Mouse (Mus musculus) hindbrain, embryonic 14.5 days (tissue): ENCODE measurements around the gene Ttll13. TPM values are rescaled to one million over a fixed set of nuclear protein-coding genes. Genes with fewer than 3 reads are reported as not detected.

Experiments used
- ATAC-seq: fragments of 200-750 bp; cut with Nextera tagmentation; 2 replicates; pipeline ENCODE4 v1.8.0; 2017; ENCODE audit warnings: moderate number of reproducible peaks, mild to moderate bottlenecking, moderate TSS enrichment, moderate library complexity; ENCODE audit not compliant: low FRiP score
- DNase-seq: peaks from one replicate; pipeline ENCODE4 v3.0.0-alpha.2; 2015; ENCODE audit warnings: low spot score
- H3K27ac ChIP-seq: fragments of 300-500 bp; sonication (generic); 2 replicates; pipeline ENCODE4 v1.5.1; 2014; ENCODE audit warnings: mild to moderate bottlenecking, moderate library complexity
- H3K27me3 ChIP-seq: fragments of 300-500 bp; sonication (generic); 2 replicates; pipeline ENCODE4 v1.6.1; 2014; ENCODE audit warnings: mild to moderate bottlenecking, low read length, mixed read lengths; ENCODE audit not compliant: control insufficient read depth, insufficient read depth
- H3K36me3 ChIP-seq: fragments of 300-500 bp; sonication (generic); replicated peaks from 2 replicates; pipeline ENCODE4 v1.6.1; 2014; ENCODE audit not compliant: control insufficient read depth, insufficient read depth
- H3K4me1 ChIP-seq: fragments of 300-500 bp; sonication (generic); replicated peaks from 2 replicates; pipeline ENCODE4 v1.6.1; 2014; ENCODE audit warnings: antibody characterized with exemption, low read length, mixed read lengths; ENCODE audit not compliant: control insufficient read depth, insufficient read depth
- H3K4me2 ChIP-seq: fragments of 300-500 bp; sonication (generic); replicated peaks from 2 replicates; pipeline ENCODE4 v1.6.1; 2014; ENCODE audit warnings: mild to moderate bottlenecking, moderate library complexity
- H3K4me3 ChIP-seq: fragments of 300-500 bp; sonication (generic); replicated peaks from 2 replicates; pipeline ENCODE4 v1.5.1; 2014; ENCODE audit warnings: mild to moderate bottlenecking, low read length
- H3K9ac ChIP-seq: fragments of 300-500 bp; sonication (generic); 2 replicates; pipeline ENCODE4 v1.6.1; 2014
- H3K9me3 ChIP-seq: fragments of 300-500 bp; sonication (generic); 2 replicates; pipeline ENCODE4 v1.6.1; 2016; ENCODE audit warnings: low read length; ENCODE audit not compliant: control insufficient read depth
- WGBS: fragments of 180-500 bp; shearing (Covaris S2); extraction: QIAGEN DNeasy Blood & Tissue Kit; methylation state at CpG from one replicate; pipeline ENCODE4 v1.1.7; 2014; 5-methylcytosine and 5-hydroxymethylcytosine counted together
- polyA plus RNA-seq: library from polyadenylated mRNA; unstranded; fragments of >200 nt; fragmentation: Nextera tagmentation; extraction: Ambion mirVana; gene quantifications from 2 replicates; pipeline ENCODE4 v1.2.1, GENCODE M21; 2014

Ttll13 gene
- polyA plus RNA-seq, 1 experiment from 2014 or later: 1.7 TPM

DNA sequence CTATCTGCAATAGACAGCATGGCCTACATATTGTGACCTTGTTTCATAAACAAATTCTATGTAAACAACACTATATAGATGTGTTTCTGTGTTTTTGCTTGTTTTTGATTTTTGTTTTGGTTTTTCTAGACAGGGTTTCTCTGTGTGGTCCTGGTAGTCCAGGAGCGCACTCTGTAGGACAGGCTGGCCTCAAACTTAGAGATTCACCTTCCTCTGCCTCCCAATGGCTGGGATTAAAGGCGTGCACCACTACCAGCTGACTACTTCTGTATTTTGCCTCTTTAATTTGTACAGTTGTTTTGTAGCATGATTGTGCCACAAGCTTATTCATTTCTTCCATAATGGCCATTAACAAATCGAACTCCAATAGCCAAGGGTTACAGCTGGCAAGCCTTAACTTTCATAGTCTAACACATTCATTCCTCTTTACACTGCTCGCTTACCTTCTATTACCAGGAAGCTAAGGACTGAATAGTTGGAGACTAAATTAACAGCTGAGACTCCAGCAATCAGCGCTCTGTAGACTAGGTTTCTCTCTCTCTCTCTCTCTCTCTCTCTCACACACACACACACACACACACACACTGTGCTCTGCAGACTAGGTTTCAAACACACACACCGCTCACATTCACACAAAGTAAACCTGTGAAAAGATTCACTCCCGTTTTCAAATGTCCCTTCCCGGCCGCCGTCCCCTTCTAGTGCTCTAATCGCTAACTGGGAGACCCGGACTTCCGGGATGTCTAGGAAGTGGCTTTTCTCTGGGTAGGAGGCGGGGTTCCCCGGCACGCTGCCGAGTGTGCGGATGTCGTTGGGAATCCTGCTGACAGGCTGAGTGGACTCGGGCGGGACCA is 22.9 kb downstream of the Ttll13 start, which contains the start of gene Vps33b:
Gene Vps33b (plus strand): TSS at position 753 of the 854 bp plus-strand sequence.
- Histone ChIP-seq H3K4me3 (peak within 1 kb of the TSS; percentile 78), H3K36me3 (peaks cover 58% of the 10 kb centered on the region), H3K27me3 (no peaks in the 10 kb centered on the region), H3K4me1 (peaks cover 28% of the 10 kb centered on the region), H3K9ac (peak within 1 kb of the TSS; percentile 84), H3K27ac (peak within 1 kb of the TSS; percentile 77), H3K9me3 (peaks cover 3% of the 10 kb centered on the region), H3K4me2 (peak within 1 kb of the TSS; percentile 94)
- ATAC-seq (peak; percentile 94), DNase-seq (peak; percentile 91)
- whole genome bisulfite sequencing: 5% methylated on average over 21 of the region's 21 CpGs

DNA sequence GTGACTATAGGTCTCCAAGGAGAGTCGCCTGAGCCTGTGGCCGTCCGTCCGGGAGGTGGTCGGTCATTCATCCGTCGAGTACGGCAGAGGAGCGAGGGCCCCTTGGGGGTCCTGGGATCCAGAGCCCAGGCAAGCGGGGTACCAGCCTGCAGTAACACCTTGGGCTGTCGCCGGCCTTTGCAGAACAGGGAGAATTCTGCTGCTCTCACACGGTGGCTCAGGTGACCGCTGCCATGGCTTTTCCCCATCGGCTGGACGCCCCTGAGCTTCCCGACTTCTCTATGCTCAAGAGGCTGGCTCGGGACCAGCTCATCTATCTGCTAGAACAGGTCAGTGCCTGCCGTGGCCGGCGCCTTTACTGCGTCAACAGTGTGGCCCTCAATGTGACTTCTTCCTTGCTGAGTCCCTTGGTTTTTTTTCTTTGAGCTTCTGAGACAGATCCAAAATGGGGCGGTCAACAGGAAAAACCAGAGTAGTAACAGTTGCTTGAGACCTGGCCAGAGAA is 23.6 kb downstream of the Ttll13 start:
- Histone ChIP-seq H3K4me3 (peak overlapping the region; percentile 78), H3K36me3 (peaks cover 58% of the 10 kb centered on the region)
- no peak; the same call in 1 of the 2 replicates for ATAC-seq

DNA sequence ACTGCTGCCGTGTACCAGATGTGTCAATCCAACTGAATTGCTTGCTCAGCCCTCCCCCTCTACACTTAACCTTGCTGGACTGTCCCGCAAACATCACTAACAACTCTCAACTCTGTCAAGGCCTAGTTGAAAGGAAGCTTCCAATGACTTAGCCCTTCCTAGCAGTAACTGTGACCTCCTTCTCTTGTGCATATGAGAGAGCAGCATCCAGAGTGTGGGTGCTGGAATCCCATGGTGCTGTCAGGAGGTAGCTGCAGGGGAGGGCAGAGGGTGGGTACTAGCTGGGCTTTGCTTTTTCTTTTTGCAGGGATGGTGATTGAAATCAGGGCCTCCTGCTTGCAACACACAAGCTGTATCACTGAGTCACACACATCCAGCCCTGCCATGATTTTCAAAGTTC is 27.3 kb downstream of the Ttll13 start:
- no peaks in the 10 kb centered on the region for H3K27me3 ChIP-seq
- H3K36me3 ChIP-seq: peaks cover 67% of the 10 kb centered on the region
- H3K9ac ChIP-seq: no peak overlapping the region
- WGBS: 92% methylated on average over 2 of the region's 2 CpGs
- peaks cover 27% of the 10 kb centered on the region for H3K4me1 ChIP-seq
- ATAC-seq (no peak), DNase-seq (no peak)
- peaks cover 15% of the 10 kb centered on the region for H3K9me3 ChIP-seq
- no peak overlapping the region for H3K4me2 ChIP-seq
- H3K4me3 ChIP-seq: no peak overlapping the region
- no peak overlapping the region for H3K27ac ChIP-seq

More for the DNA sequence above, 23.6 kb downstream of the Ttll13 start:
- H3K9ac ChIP-seq: peak overlapping the region; percentile 84
- no peak for DNase-seq
- WGBS: under 1% methylated on average over 23 of the region's 23 CpGs
- peaks cover 9% of the 10 kb centered on the region for H3K9me3 ChIP-seq
- no peaks in the 10 kb centered on the region for H3K27me3 ChIP-seq
- peaks cover 28% of the 10 kb centered on the region for H3K4me1 ChIP-seq
- H3K4me2 ChIP-seq: peak overlapping the region; percentile 94
- H3K27ac ChIP-seq: peak overlapping the region; percentile 77

DNA sequence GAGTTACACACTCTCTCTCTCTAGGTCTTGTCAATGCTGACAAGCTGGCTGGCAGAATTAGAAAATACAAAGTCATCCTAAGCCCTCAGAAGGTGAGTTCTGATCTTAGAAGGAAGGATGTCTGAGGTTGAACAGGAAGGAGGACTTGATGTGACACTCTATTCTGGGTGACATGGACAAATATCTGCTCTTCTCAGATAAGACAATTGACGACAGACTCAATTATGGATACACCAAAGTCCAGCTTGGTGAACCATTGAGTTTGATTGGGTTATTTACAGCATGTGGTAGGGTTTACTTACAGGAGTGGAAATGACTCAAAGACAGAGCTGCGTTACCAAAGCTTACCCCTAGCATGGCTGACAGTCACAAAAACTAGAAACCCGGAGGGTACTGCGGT is 30.2 kb downstream of the Ttll13 start:
- Histone ChIP-seq H3K4me2 (no peak overlapping the region), H3K9me3 (peaks cover 15% of the 10 kb centered on the region), H3K27me3 (no peaks in the 10 kb centered on the region), H3K9ac (no peak overlapping the region), H3K4me1 (0 out of 2 replicates have a peak, but pooled peaks cover 6% of the 10 kb centered on the region), H3K27ac (no peak overlapping the region), H3K36me3 (peaks cover 90% of the 10 kb centered on the region), H3K4me3 (no peak overlapping the region)
- DNase-seq (no peak), ATAC-seq (no peak)
- 96% methylated on average over 4 of the region's 4 CpGs for whole genome bisulfite sequencing

DNA sequence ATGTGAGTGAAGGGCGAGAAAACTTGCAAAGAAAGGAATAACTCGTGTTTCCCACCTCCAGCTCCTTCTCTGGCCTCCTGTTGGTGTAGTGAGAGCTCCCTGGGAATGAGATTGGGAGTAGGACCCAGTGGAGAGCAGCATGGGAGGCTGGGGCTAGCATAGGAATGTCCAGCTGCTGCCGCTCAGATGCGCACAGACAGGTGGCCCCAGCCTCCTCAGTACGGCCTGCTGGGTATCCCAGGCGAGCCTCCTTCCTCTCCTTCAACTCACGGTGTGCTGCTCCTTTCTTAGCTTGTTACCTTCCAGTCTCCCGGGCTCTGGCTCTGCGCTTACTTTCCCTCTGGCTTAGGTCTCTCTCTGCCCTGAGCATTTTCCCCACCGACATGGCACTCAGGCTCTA is 33.9 kb downstream of the Ttll13 start:
- no peak for DNase-seq
- no peak overlapping the region for H3K4me2 ChIP-seq
- 90% methylated on average over 10 of the region's 10 CpGs for WGBS
- peaks cover 3% of the 10 kb centered on the region for H3K9me3 ChIP-seq
- no peak overlapping the region for H3K9ac ChIP-seq
- H3K36me3 ChIP-seq: peaks cover 89% of the 10 kb centered on the region
- H3K27ac ChIP-seq: no peak overlapping the region
- no peak for ATAC-seq
- H3K27me3 ChIP-seq: no peaks in the 10 kb centered on the region
- no peaks in the 10 kb centered on the region for H3K4me1 ChIP-seq
- H3K4me3 ChIP-seq: no peak overlapping the region

DNA sequence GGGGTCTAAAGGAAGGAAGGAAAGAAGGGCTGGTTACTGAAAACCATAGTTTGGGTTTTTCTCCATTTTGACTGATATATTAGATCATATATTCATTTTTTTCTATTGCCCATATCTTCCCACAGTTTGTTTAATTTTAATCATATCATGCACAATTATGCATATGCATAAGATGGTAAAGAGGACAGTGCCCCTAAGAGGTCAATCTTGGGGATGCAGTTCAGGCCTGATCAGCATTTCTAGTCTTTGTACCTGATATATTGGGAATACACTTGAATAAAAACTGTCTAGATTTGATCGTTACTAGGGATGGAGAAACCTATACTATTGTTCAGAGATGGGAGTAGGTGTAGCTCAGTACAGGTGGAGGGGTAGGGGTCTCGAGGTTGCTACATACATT is 34.8 kb downstream of the Ttll13 start:
- H3K4me3 ChIP-seq: no peak overlapping the region
- H3K9ac ChIP-seq: no peak overlapping the region
- H3K4me1 ChIP-seq: no peaks in the 10 kb centered on the region
- H3K4me2 ChIP-seq: no peak overlapping the region
- no peak overlapping the region for H3K27ac ChIP-seq
- DNase-seq (no peak), ATAC-seq (no peak)
- no peaks in the 10 kb centered on the region for H3K27me3 ChIP-seq
- H3K36me3 ChIP-seq: peaks cover 91% of the 10 kb centered on the region
- no peaks in the 10 kb centered on the region for H3K9me3 ChIP-seq
- WGBS: 89% methylated on average over 2 of the region's 2 CpGs

DNA sequence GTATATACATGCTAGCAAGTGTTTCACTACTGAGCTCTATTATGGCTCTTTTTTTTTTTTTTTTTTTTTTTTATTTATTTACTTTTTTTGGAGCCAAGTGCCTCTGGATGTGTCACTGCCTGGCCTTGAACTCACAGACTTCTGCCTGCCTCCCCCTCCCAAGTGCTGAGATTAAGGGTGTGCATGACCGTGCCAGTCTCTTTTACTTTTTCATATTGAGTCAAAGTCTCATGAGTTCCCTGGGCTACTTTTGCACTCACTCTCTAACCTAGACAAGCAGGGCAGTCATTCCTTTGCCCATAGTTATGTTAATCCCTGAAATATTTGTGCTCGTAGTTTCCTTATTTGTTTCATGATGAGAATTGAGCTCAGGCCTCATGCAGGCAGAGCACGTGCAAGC is 35.5 kb downstream of the Ttll13 start:
- Histone ChIP-seq H3K4me1 (no peaks in the 10 kb centered on the region), H3K4me2 (no peak overlapping the region), H3K9me3 (no peaks in the 10 kb centered on the region), H3K27ac (no peak overlapping the region), H3K27me3 (no peaks in the 10 kb centered on the region), H3K4me3 (no peak overlapping the region), H3K9ac (no peak overlapping the region), H3K36me3 (peaks cover 91% of the 10 kb centered on the region)
- 85% methylated on average over 3 of the region's 3 CpGs for WGBS
- ATAC-seq (no peak), DNase-seq (no peak)

DNA sequence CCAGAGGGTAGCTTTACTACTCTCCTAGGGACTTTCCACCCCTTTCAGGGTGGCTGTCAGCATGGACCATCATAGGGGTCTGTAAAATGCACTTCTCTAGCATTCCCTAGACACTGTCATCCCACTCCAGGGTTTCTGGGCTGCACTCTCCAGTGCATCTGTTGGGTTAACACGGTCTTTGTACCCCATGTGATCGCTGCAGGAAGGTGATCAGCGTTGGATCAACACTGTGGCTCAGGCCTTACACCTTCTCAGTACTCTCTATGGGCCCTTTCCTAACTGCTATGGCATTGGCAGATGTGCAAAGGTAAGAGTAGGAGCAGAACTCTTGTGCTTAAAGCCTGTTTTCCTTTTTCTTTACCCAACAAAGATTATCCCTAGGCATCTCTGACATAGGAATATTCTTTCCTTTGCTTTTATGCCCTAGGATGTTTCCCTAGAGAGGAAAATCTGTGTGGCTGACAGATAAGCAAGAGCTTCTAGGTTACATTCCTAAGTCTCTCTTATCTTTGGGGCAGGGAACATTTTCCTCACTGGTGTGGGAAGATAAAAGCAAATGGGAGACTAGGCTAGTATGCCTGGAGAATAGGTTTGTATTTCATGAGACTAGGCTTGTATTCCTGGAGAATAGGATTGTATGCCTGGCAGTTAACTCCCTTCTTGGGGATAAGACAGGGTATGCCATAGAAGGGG is 37.2 kb downstream of the Ttll13 start:
- Histone ChIP-seq H3K4me1 (no peaks in the 10 kb centered on the region), H3K4me3 (no peak overlapping the region), H3K27me3 (no peaks in the 10 kb centered on the region), H3K9ac (no peak overlapping the region), H3K9me3 (no peaks in the 10 kb centered on the region), H3K4me2 (no peak overlapping the region), H3K36me3 (peaks cover 91% of the 10 kb centered on the region), H3K27ac (no peak overlapping the region)
- ATAC-seq: no peak
- WGBS: 96% methylated on average over 3 of the region's 3 CpGs
- DNase-seq: no peak

DNA sequence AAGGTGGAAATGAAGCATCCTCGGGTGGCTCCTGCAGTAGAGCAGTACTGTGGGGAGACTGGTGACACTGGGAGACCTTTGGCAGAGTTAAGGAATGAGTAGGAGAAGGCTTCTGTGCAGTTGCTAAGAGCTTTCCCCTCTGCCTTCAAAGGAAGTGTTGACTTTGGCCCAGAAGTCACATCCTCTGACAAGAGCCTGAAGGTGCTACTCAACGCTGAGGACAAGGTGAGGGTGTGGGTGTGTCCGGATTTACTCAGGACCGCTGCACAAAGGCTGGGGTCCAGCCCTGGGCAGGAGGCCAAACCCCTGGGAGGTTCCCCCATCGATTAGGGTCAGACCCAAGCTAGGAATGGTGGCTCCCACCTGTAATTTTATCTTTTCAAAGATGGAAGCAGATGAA is 38.2 kb downstream of the Ttll13 start:
- H3K36me3 ChIP-seq: peaks cover 88% of the 10 kb centered on the region
- DNase-seq (no peak), ATAC-seq (no peak)
- no peaks in the 10 kb centered on the region for H3K27me3 ChIP-seq
- H3K9me3 ChIP-seq: no peaks in the 10 kb centered on the region
- no peaks in the 10 kb centered on the region for H3K4me1 ChIP-seq
- no peak overlapping the region for H3K4me2 ChIP-seq
- no peak overlapping the region for H3K4me3 ChIP-seq
- no peak overlapping the region for H3K9ac ChIP-seq
- 95% methylated on average over 5 of the region's 5 CpGs for WGBS
- H3K27ac ChIP-seq: no peak overlapping the region
